Mouse (Mus musculus): Measurements from ENCODE around the gene Impdh1.

Impdh1 gene

GRCm38 (mm10) chr6:29213436-29213835, 2.7 kb downstream of the Impdh1 start:
- in situ Hi-C loops (cut with MboI, MseI) = no loop called here

- in situ Hi-C loops (cut with MboI, MseI) = no loop called here
Observed at GRCm38 (mm10) chr6:29211806-29212492, 4.2 kb downstream of the Impdh1 start.

GRCm38 (mm10) chr6:29211146-29211545, 5.0 kb downstream of the Impdh1 start:
- in situ Hi-C loops (cut with MboI, MseI) = no loop called here

- in situ Hi-C loops (cut with MboI, MseI) = no loop called here
Observed at GRCm38 (mm10) chr6:29210231-29210936, 5.8 kb downstream of the Impdh1 start.

- in situ Hi-C loops (cut with MboI, MseI) = no loop called here
Observed at GRCm38 (mm10) chr6:29208178-29208577, 8.0 kb downstream of the Impdh1 start.

- in situ Hi-C loops (cut with MboI, MseI) = no loop called here
Observed at GRCm38 (mm10) chr6:29207017-29207416, 9.1 kb downstream of the Impdh1 start.

GRCm38 (mm10) chr6:29206006-29206405, 10.2 kb downstream of the Impdh1 start:
- in situ Hi-C loops (cut with MboI, MseI) = no loop called here

- in situ Hi-C loops (cut with MboI, MseI) = loop anchor here (5.0 kb wide), 1 partner anchor 38 kb away; the partner anchor contains the start of gene Rbm28
Observed at GRCm38 (mm10) chr6:29204932-29205614, 11.1 kb downstream of the Impdh1 start.

- in situ Hi-C loops (cut with MboI, MseI) = loop anchor here (5.0 kb wide), 1 partner anchor 37 kb away; the partner anchor contains the start of gene Rbm28
Observed at GRCm38 (mm10) chr6:29203861-29204585, 12.1 kb downstream of the Impdh1 start.

GRCm38 (mm10) chr6:29203096-29203495, 13.1 kb downstream of the Impdh1 start:
- in situ Hi-C loops (cut with MboI, MseI) = loop anchor here (5.0 kb wide), 1 partner anchor 36 kb away; the partner anchor contains the start of gene Rbm28

- in situ Hi-C loops (cut with MboI, MseI) = loop anchor here (5.0 kb wide), 1 partner anchor 35 kb away; the partner anchor contains the start of gene Rbm28
Observed at GRCm38 (mm10) chr6:29201988-29202387, 14.2 kb downstream of the Impdh1 start.

- in situ Hi-C loops (cut with MboI, MseI) = loop anchor here (5.0 kb wide), 1 partner anchor 34 kb away; the partner anchor contains the start of gene Rbm28
Observed at GRCm38 (mm10) chr6:29201341-29201740, 14.8 kb downstream of the Impdh1 start.

- in situ Hi-C loops (cut with MboI, MseI) = loop anchor here (5.0 kb wide), 1 partner anchor 33 kb away; the partner anchor contains the start of gene Rbm28
Observed at GRCm38 (mm10) chr6:29200496-29200895, 15.7 kb downstream of the Impdh1 start.

- in situ Hi-C loops (cut with MboI, MseI) = no loop called here
Observed at GRCm38 (mm10) chr6:29199223-29199855, 16.8 kb downstream of the Impdh1 start.

GRCm38 (mm10) chr6:29198309-29199222, 17.6 kb downstream of the Impdh1 start:
- in situ Hi-C loops (cut with MboI, MseI) = no loop called here

GRCm38 (mm10) chr6:29195846-29196698, 20.1 kb downstream of the Impdh1 start:
- in situ Hi-C loops (cut with MboI, MseI) = no loop called here

- in situ Hi-C loops (cut with MboI, MseI) = no loop called here
Observed at GRCm38 (mm10) chr6:29195146-29195545, 21.0 kb downstream of the Impdh1 start.

- in situ Hi-C loops (cut with MboI, MseI) = no loop called here
Observed at GRCm38 (mm10) chr6:29193961-29194750, 22.0 kb downstream of the Impdh1 start.

Data from T-helper 1 cell (primary cell).